Mouse (Mus musculus) kidney, postnatal 0 days (tissue): ENCODE results near the gene Cpt1a. TPM values are rescaled to one million over a fixed set of nuclear protein-coding genes. Genes with fewer than 3 reads are reported as not detected.

ENCODE experiments used
- ATAC-seq: fragments of 200-750 bp; cut with Nextera tagmentation; replicated peaks from 2 replicates; pipeline ENCODE4 v1.8.0; 2017; ENCODE audit warnings: low read depth, moderate number of reproducible peaks, moderate TSS enrichment, moderate library complexity; ENCODE audit not compliant: low FRiP score
- DNase-seq: peaks from one replicate; pipeline ENCODE4 v3.0.0-alpha.2; 2016; ENCODE audit warnings: low spot score
- H3K27ac ChIP-seq: fragments of 300-500 bp; sonication (generic); 2 replicates; pipeline ENCODE4 v1.5.1; 2014; ENCODE audit warnings: mild to moderate bottlenecking
- H3K27me3 ChIP-seq: fragments of 300-500 bp; sonication (generic); 2 replicates; pipeline ENCODE4 v1.6.1; 2014; ENCODE audit warnings: low read length, mixed read lengths; ENCODE audit not compliant: insufficient read depth
- H3K36me3 ChIP-seq: fragments of 300-500 bp; sonication (generic); 2 replicates; pipeline ENCODE4 v1.6.1; 2014; ENCODE audit warnings: low read length, mixed read lengths; ENCODE audit not compliant: insufficient read depth
- H3K4me1 ChIP-seq: fragments of 300-500 bp; sonication (generic); replicated peaks from 2 replicates; pipeline ENCODE4 v1.6.1; 2014; ENCODE audit warnings: antibody characterized with exemption, low read length, mixed read lengths; ENCODE audit not compliant: insufficient read depth
- H3K4me2 ChIP-seq: fragments of 300-500 bp; sonication (generic); 2 replicates; pipeline ENCODE4 v1.6.1; 2014; ENCODE audit warnings: mild to moderate bottlenecking, low read length, moderate library complexity, mixed read lengths
- H3K4me3 ChIP-seq: fragments of 300-500 bp; sonication (generic); replicated peaks from 2 replicates; pipeline ENCODE4 v1.5.1; 2014; ENCODE audit warnings: low read depth, low read length
- H3K9ac ChIP-seq: fragments of 300-500 bp; sonication (generic); 2 replicates; pipeline ENCODE4 v1.6.1; 2014; ENCODE audit warnings: low read depth, low read length
- H3K9me3 ChIP-seq: fragments of 300-500 bp; sonication (generic); replicated peaks from 2 replicates; pipeline ENCODE4 v1.6.1; 2016; ENCODE audit warnings: low read length, inconsistent platforms, mixed read lengths
- CTCF ChIP-seq: IDR thresholded peaks from 2 replicates; pipeline ENCODE4 v1.5.1; 2016; ENCODE audit warnings: antibody characterized with exemption, low read depth, mild to moderate bottlenecking, moderate library complexity
- WGBS: fragments of 180-500 bp; shearing (Covaris S2); extraction: QIAGEN DNeasy Blood & Tissue Kit; methylation state at CpG from one replicate; pipeline ENCODE4 v1.1.7; 2014; 5-methylcytosine and 5-hydroxymethylcytosine counted together
- polyA plus RNA-seq: library from polyadenylated mRNA; unstranded; fragments of >200 nt; fragmentation: Nextera tagmentation; extraction: Ambion mirVana; gene quantifications from 2 replicates; pipeline ENCODE4 v1.2.1, GENCODE M21; 2015

Cpt1a gene
- polyA plus RNA-seq, 1 experiment from 2014 or later, result 70.8 TPM

- Histone ChIP-seq H3K27ac (peak overlapping the region; percentile 88), H3K36me3 (no peaks in the 10 kb centered on the region), H3K9me3 (no peaks in the 10 kb centered on the region), H3K9ac (peak overlapping the region; percentile 81), H3K4me2 (peak overlapping the region; percentile 97), H3K27me3 (no peaks in the 10 kb centered on the region), H3K4me3 (peak overlapping the region; percentile 73), H3K4me1 (peaks cover 12% of the 10 kb centered on the region; the same call in 1 of the 2 replicates)
- no peak for TF ChIP-seq CTCF
- 0 out of 2 replicates have a peak, but pooled peaks have one; percentile 1 for ATAC-seq
- DNase-seq, result no peak
- under 1% methylated on average over 34 of the region's 34 CpGs for WGBS
Measured at GRCm38 (mm10) chr19:3323753-3324270, 1.7 kb downstream of the Cpt1a start.

GRCm38 (mm10) chr19:3324271-3324811, 2.2 kb downstream of the Cpt1a start:
- Histone ChIP-seq H3K4me1 (peaks cover 12% of the 10 kb centered on the region; the same call in 1 of the 2 replicates), H3K27me3 (no peaks in the 10 kb centered on the region), H3K9me3 (no peaks in the 10 kb centered on the region), H3K27ac (peak overlapping the region; percentile 88), H3K4me3 (peak overlapping the region; percentile 73), H3K4me2 (peak overlapping the region; percentile 97), H3K36me3 (no peaks in the 10 kb centered on the region), H3K9ac (peak overlapping the region; percentile 81)
- DNase-seq (peak; percentile 47), ATAC-seq (no peak)
- no peak for TF ChIP-seq CTCF
- 4% methylated on average over 17 of the region's 17 CpGs for WGBS

- WGBS, result under 1% methylated on average over 59 of the region's 59 CpGs
- Histone ChIP-seq H3K4me3 (peak overlapping the region; percentile 73), H3K4me2 (peak overlapping the region; percentile 97), H3K36me3 (no peaks in the 10 kb centered on the region), H3K9ac (peak overlapping the region; percentile 81), H3K27me3 (no peaks in the 10 kb centered on the region), H3K27ac (peak overlapping the region; percentile 88), H3K9me3 (no peaks in the 10 kb centered on the region), H3K4me1 (peaks cover 12% of the 10 kb centered on the region; the same call in 1 of the 2 replicates)
- TF ChIP-seq CTCF, result no peak
- DNase-seq, result peak; percentile 95
- peak; percentile 75 for ATAC-seq
Measured at GRCm38 (mm10) chr19:3324931-3325711, 3.0 kb downstream of the Cpt1a start.

- Histone ChIP-seq H3K27ac (peak overlapping the region; percentile 88), H3K4me1 (peaks cover 12% of the 10 kb centered on the region; the same call in 1 of the 2 replicates), H3K9ac (peak overlapping the region; percentile 81), H3K9me3 (no peaks in the 10 kb centered on the region), H3K36me3 (no peaks in the 10 kb centered on the region), H3K27me3 (no peaks in the 10 kb centered on the region), H3K4me3 (peak overlapping the region; percentile 73), H3K4me2 (peak overlapping the region; percentile 97)
- 23% methylated on average over 15 of the region's 15 CpGs for WGBS
- peak; percentile 46 for DNase-seq
- no peak for TF ChIP-seq CTCF
- no peak for ATAC-seq
Measured at GRCm38 (mm10) chr19:3325771-3326478, 3.8 kb downstream of the Cpt1a start.

GRCm38 (mm10) chr19:3326479-3327047, 4.4 kb downstream of the Cpt1a start:
- H3K4me2 ChIP-seq, result peak overlapping the region; percentile 97
- H3K9ac ChIP-seq, result no peak overlapping the region
- peaks cover 9% of the 10 kb centered on the region; the same call in 1 of the 2 replicates for H3K4me1 ChIP-seq
- 65% methylated on average over 12 of the region's 12 CpGs for WGBS
- H3K9me3 ChIP-seq, result no peaks in the 10 kb centered on the region
- no peak for ATAC-seq
- DNase-seq, result no peak
- no peaks in the 10 kb centered on the region for H3K36me3 ChIP-seq
- no peaks in the 10 kb centered on the region for H3K27me3 ChIP-seq
- TF ChIP-seq CTCF, result no peak
- H3K27ac ChIP-seq, result peak overlapping the region; percentile 88
- H3K4me3 ChIP-seq, result no peak overlapping the region
